Mouse (Mus musculus) heart, postnatal 0 days (tissue): ENCODE measurements around the gene Stpg2.

Experiments used
- CTCF ChIP-seq: IDR thresholded peaks from 2 replicates; pipeline ENCODE4 v1.5.1; 2016; ENCODE audit warnings: antibody characterized with exemption, control low read depth, low read depth
- EP300 ChIP-seq: IDR thresholded peaks from 2 replicates; pipeline ENCODE4 v1.6.1; 2016; ENCODE audit warnings: antibody characterized with exemption, low read depth

GRCm38 (mm10) chr3:139193917-139194316 lies 11.6 kb upstream of the Stpg2 start:
- TF ChIP-seq CTCF (no peak), EP300 (no peak)
